Comparison of ENCODE assay signal across 26 mouse cellular contexts in genomic region chr15:12965209-12965608, GRCm38 (mm10).
A peak's percentile ranks its signal among the peaks of the same experiment; 100 is the strongest.
DNase-seq lines count a peak whose midpoint lies in the region; ATAC-seq lines count a peak whose summit lies in the region.
"Had no signal": no experiment of that assay in that cellular context is flagged by ENCODE, and none has a peak within 500 bp of the region (broad histone marks: within the 10 kb centered on the region; RNA-seq: fewer than 3 reads in every experiment).

No protein-coding gene starts in this region.

- H3K27ac ChIP-seq in hindbrain, embryonic 11.5 days (ENCODE audit: low read depth, low read length): no peak overlapping the region
- H3K27ac ChIP-seq in hindbrain, embryonic 10.5 days: no peak overlapping the region
- H3K27ac ChIP-seq: embryonic facial prominence, embryonic 13.5 days; forebrain, embryonic 10.5 days; forebrain, embryonic 15.5 days; gastrocnemius, adult 2 months; liver, embryonic 14.5 days; midbrain, embryonic 10.5 days; neural tube, embryonic 12.5 days; stomach, embryonic 15.5 days had no signal

- H3K36me3 ChIP-seq in hindbrain, embryonic 11.5 days (ENCODE audit: control insufficient read depth, insufficient read depth, low read length): no peaks in the 10 kb centered on the region
- no peaks in the 10 kb centered on the region for H3K36me3 ChIP-seq in hindbrain, embryonic 10.5 days
- H3K36me3 ChIP-seq: embryonic facial prominence, embryonic 13.5 days; forebrain, embryonic 10.5 days; forebrain, embryonic 15.5 days; heart, embryonic 12.5 days; midbrain, embryonic 10.5 days; neural tube, embryonic 12.5 days; stomach, embryonic 15.5 days had no signal

- H3K4me2 ChIP-seq in hindbrain, embryonic 11.5 days (replicated peaks; ENCODE audit: low read depth, low read length): no peak overlapping the region
- H3K4me2 ChIP-seq: embryonic facial prominence, embryonic 13.5 days; forebrain, embryonic 15.5 days; heart, embryonic 12.5 days; neural tube, embryonic 12.5 days; stomach, embryonic 15.5 days had no signal

- no peak overlapping the region for H3K4me3 ChIP-seq in hindbrain, embryonic 11.5 days (ENCODE audit: low read depth, low read length)
- H3K4me3 ChIP-seq in hindbrain, embryonic 10.5 days: no peak overlapping the region
- H3K4me3 ChIP-seq: embryonic facial prominence, embryonic 13.5 days; forebrain, embryonic 10.5 days; forebrain, embryonic 15.5 days; gastrocnemius, adult 2 months; heart, embryonic 12.5 days; midbrain, embryonic 10.5 days; myocyte; neural tube, embryonic 12.5 days; stomach, embryonic 15.5 days had no signal

- ATAC-seq in hindbrain, embryonic 11.5 days (ENCODE audit: low FRiP score): 0 out of 2 replicates have a peak, but pooled peaks have one; percentile 7
- ATAC-seq: forebrain, embryonic 15.5 days; intestine, embryonic 16.5 days had no signal

- no peak overlapping the region for H3K9ac ChIP-seq in hindbrain, embryonic 11.5 days (ENCODE audit: low read depth, low read length)
- H3K9ac ChIP-seq: embryonic facial prominence, embryonic 13.5 days; forebrain, embryonic 15.5 days; heart, embryonic 12.5 days; liver, embryonic 14.5 days; neural tube, embryonic 12.5 days; stomach, embryonic 15.5 days had no signal

- WGBS in hindbrain, embryonic 11.5 days: 85% methylated on average over 5 of the region's 5 CpGs
- WGBS in hindbrain, embryonic 10.5 days: 90% methylated on average over 5 of the region's 5 CpGs

- no peak for DNase-seq in hindbrain, embryonic 11.5 days (ENCODE audit: low spot score)
- no peak for DNase-seq in hindbrain, embryonic 10.5 days (ENCODE audit: low spot score)
- peak; percentile 46 to 73 for DNase-seq in kidney, adult 8-10 months
- no peak for DNase-seq in kidney, postnatal 4 days
- DNase-seq in 3T3-L1 (ENCODE audit: low read depth, low spot score) (peak; percentile 31), R1 (ENCODE audit: low read depth, low spot score) (peak; percentile 7)
- DNase-seq in adrenal gland, postnatal 4 days (ENCODE audit: low spot score in 2 of 2): no peak
- no peak for DNase-seq in spleen, adult 12 weeks (ENCODE audit: low spot score)
- DNase-seq: adrenal gland, postnatal 10 days; cerebellum, adult 11 months; cerebellum, adult 9-10 months; gastrocnemius, adult 2 months; gastrocnemius, postnatal 36 days; liver; lung, adult 2 months; lung, postnatal 14 days had no signal

- H3K4me1 ChIP-seq in hindbrain, embryonic 11.5 days (replicated peaks; ENCODE audit: control insufficient read depth, insufficient read depth, low read length): no peaks in the 10 kb centered on the region
- H3K4me1 ChIP-seq in hindbrain, embryonic 10.5 days (replicated peaks): no peaks in the 10 kb centered on the region
- H3K4me1 ChIP-seq: embryonic facial prominence, embryonic 13.5 days; forebrain, embryonic 15.5 days; neural tube, embryonic 12.5 days; stomach, embryonic 15.5 days had no signal

- H3K9me3 ChIP-seq in hindbrain, embryonic 11.5 days (ENCODE audit: control insufficient read depth, low read length): no peaks in the 10 kb centered on the region
- H3K9me3 ChIP-seq in hindbrain, embryonic 10.5 days: no peaks in the 10 kb centered on the region
- H3K9me3 ChIP-seq: embryonic facial prominence, embryonic 13.5 days; forebrain, embryonic 10.5 days; forebrain, embryonic 15.5 days; midbrain, embryonic 10.5 days; neural tube, embryonic 12.5 days; stomach, embryonic 15.5 days had no signal

- no peaks in the 10 kb centered on the region for H3K27me3 ChIP-seq in hindbrain, embryonic 11.5 days (ENCODE audit: control insufficient read depth, insufficient read depth, low read length)
- H3K27me3 ChIP-seq in hindbrain, embryonic 10.5 days (ENCODE audit: insufficient read depth, poor library complexity, severe bottlenecking): no peaks in the 10 kb centered on the region
- H3K27me3 ChIP-seq: embryonic facial prominence, embryonic 13.5 days; forebrain, embryonic 15.5 days; heart, embryonic 12.5 days; neural tube, embryonic 12.5 days; stomach, embryonic 15.5 days had no signal

Comparison
In these comparisons a context has a peak if more than half of its experiments do, and no peak if none do; other contexts are left out.
1. DNase-seq: peak in kidney, adult 8-10 months (2 of 2), 3T3-L1 (single experiment) and R1 (single experiment); none in hindbrain, embryonic 11.5 days (single experiment), hindbrain, embryonic 10.5 days (single experiment), kidney, postnatal 4 days (0 of 2), adrenal gland, postnatal 4 days (0 of 2) and spleen, adult 12 weeks (single experiment).